Mouse (Mus musculus) G1E (cell line): ENCODE results near the gene Fam114a2.

Source experiments
- CTCF ChIP-seq: IDR thresholded peaks from 2 replicates; pipeline ENCODE4 v1.5.1; 2012; ENCODE audit warnings: low read depth, low read length, inconsistent platforms, mixed read lengths
- GATA1 ChIP-seq: IDR thresholded peaks from 2 replicates; pipeline ENCODE4 v1.6.1; 2012; ENCODE audit warnings: borderline replicate concordance, low read length, inconsistent platforms, mixed read lengths
- GATA2 ChIP-seq: IDR thresholded peaks from 2 replicates; pipeline ENCODE4 v1.6.1; 2012; ENCODE audit warnings: low read depth, low read length, inconsistent platforms, borderline replicate concordance
- POLR2AphosphoS5 ChIP-seq: IDR thresholded peaks from 2 replicates; pipeline ENCODE4 v1.6.1; 2012; ENCODE audit warnings: low read depth, low read length, inconsistent platforms; ENCODE audit not compliant: insufficient replicate concordance
- TAL1 ChIP-seq: conservative IDR thresholded peaks from 2 replicates; pipeline ENCODE4 v1.6.1; 2012; ENCODE audit warnings: low read depth, low read length, inconsistent platforms, mixed read lengths

GRCm38 (mm10) chr11:57529111-57529510, 10.7 kb upstream of the Fam114a2 start:
- no peak for TF ChIP-seq CTCF
- no peak for TF ChIP-seq GATA1
- no peak for TF ChIP-seq POLR2AphosphoS5
- no peak for TF ChIP-seq TAL1
- TF ChIP-seq GATA2 = no peak
